Mouse (Mus musculus) erythroblast, embryonic 14.5 days (primary cell): ENCODE measurements around the gene Cep72.

ENCODE experiments used
- GATA1 ChIP-seq: IDR thresholded peaks from 2 replicates; pipeline ENCODE4 v1.6.1; 2012; ENCODE audit warnings: low read length, inconsistent platforms, mixed read lengths
- TAL1 ChIP-seq: IDR thresholded peaks from 3 replicates; pipeline ENCODE4 v1.6.1; 2012; ENCODE audit warnings: low read length, inconsistent platforms, mixed read lengths

GRCm38 (mm10) chr13:74063340-74064050 is 1.4 kb upstream of the Cep72 start:
- TF ChIP-seq TAL1 = no peak
- TF ChIP-seq GATA1 = no peak
